ENCODE assay signal across 18 mouse cellular contexts in the genomic region with DNA sequence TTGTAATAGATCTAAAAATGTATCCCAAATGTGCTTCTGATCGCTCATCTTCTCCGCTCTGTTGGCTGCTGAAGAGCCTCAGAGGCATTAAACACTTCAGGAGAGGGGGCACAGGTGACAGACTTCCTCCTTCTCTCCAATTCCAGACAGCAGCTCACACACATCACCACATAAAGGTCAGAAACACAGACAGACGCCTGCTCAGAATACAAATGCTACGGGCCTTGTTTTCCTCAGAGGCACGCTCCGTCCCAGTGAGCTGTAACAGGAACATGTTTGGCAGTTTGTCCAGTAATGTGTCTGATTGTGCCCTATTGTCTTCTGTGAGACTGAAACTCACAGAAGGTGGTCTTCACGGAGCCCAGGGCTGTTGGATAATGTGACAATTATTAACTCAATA. TPM values are rescaled to one million over a fixed set of nuclear protein-coding genes. Genes with fewer than 3 reads are reported as not detected.
DNase-seq lines count a peak whose midpoint lies in the region; ATAC-seq lines count a peak whose summit lies in the region.
"Had no signal": no experiment of that assay in that cellular context is flagged by ENCODE, and none has a peak within 500 bp of the region (broad histone marks: within the 10 kb centered on the region; RNA-seq: fewer than 3 reads in every experiment).

No protein-coding gene starts in this region.

- no peak overlapping the region for H3K4me2 ChIP-seq in forebrain, embryonic 14.5 days (ENCODE audit: low read length)
- H3K4me2 ChIP-seq in forebrain, embryonic 11.5 days (ENCODE audit: low read depth, low read length, severe bottlenecking) = no peak overlapping the region
- no peak overlapping the region for H3K4me2 ChIP-seq in midbrain, embryonic 13.5 days (replicated peaks)
- no peak overlapping the region for H3K4me2 ChIP-seq in midbrain, embryonic 16.5 days (ENCODE audit: low read length)
- H3K4me2 ChIP-seq in liver, embryonic 15.5 days = no peak overlapping the region
- H3K4me2 ChIP-seq: hindbrain, embryonic 15.5 days; limb, embryonic 13.5 days had no signal

- no peaks in the 10 kb centered on the region for H3K9me3 ChIP-seq in forebrain, embryonic 14.5 days (replicated peaks; ENCODE audit: control insufficient read depth, low read length)
- no peaks in the 10 kb centered on the region; the same call in 1 of the 2 replicates for H3K9me3 ChIP-seq in forebrain, embryonic 11.5 days (ENCODE audit: control insufficient read depth, low read length)
- no peaks in the 10 kb centered on the region for H3K9me3 ChIP-seq in midbrain, embryonic 13.5 days
- no peaks in the 10 kb centered on the region for H3K9me3 ChIP-seq in midbrain, embryonic 16.5 days (replicated peaks; ENCODE audit: control insufficient read depth, low read length, poor library complexity, severe bottlenecking)
- no peaks in the 10 kb centered on the region for H3K9me3 ChIP-seq in liver, embryonic 15.5 days (replicated peaks)
- H3K9me3 ChIP-seq: embryonic facial prominence, embryonic 10.5 days; hindbrain, embryonic 15.5 days; limb, embryonic 13.5 days; megakaryocyte, embryonic 14.5 days had no signal

- DNase-seq in forebrain, embryonic 14.5 days (ENCODE audit: low spot score) = peak; percentile 23
- DNase-seq in forebrain, embryonic 11.5 days (ENCODE audit: low spot score) = no peak
- DNase-seq in heart, postnatal 14 days = no peak
- DNase-seq in yolk sac, embryonic 10.5 days (ENCODE audit: low spot score) = no peak
- DNase-seq in right cerebral cortex, postnatal 4 days = no peak
- DNase-seq: adrenal gland, postnatal 25 days; cerebellum, postnatal 14 days; thymus, adult 2 months had no signal

- H3K9ac ChIP-seq in forebrain, embryonic 14.5 days (ENCODE audit: low read length) = no peak overlapping the region
- H3K9ac ChIP-seq in forebrain, embryonic 11.5 days (ENCODE audit: low read length) = no peak overlapping the region
- no peak overlapping the region for H3K9ac ChIP-seq in midbrain, embryonic 13.5 days (replicated peaks)
- H3K9ac ChIP-seq in midbrain, embryonic 16.5 days (ENCODE audit: low read depth, low read length) = no peak overlapping the region
- H3K9ac ChIP-seq in liver, embryonic 15.5 days = no peak overlapping the region
- H3K9ac ChIP-seq: hindbrain, embryonic 15.5 days; limb, embryonic 13.5 days had no signal

- no peaks in the 10 kb centered on the region for H3K27me3 ChIP-seq in forebrain, embryonic 14.5 days (replicated peaks; ENCODE audit: control insufficient read depth, insufficient read depth, low read length)
- H3K27me3 ChIP-seq in forebrain, embryonic 11.5 days (ENCODE audit: control insufficient read depth, insufficient read depth, low read length) = no peaks in the 10 kb centered on the region
- H3K27me3 ChIP-seq in midbrain, embryonic 13.5 days = no peaks in the 10 kb centered on the region
- H3K27me3 ChIP-seq in midbrain, embryonic 16.5 days (ENCODE audit: control insufficient read depth, insufficient read depth, low read depth, low read length) = no peaks in the 10 kb centered on the region
- no peaks in the 10 kb centered on the region for H3K27me3 ChIP-seq in liver, embryonic 15.5 days
- H3K27me3 ChIP-seq: hindbrain, embryonic 15.5 days; limb, embryonic 13.5 days; megakaryocyte, embryonic 14.5 days had no signal

- H3K36me3 ChIP-seq in forebrain, embryonic 14.5 days (ENCODE audit: control insufficient read depth, insufficient read depth, low read length) = no peaks in the 10 kb centered on the region
- no peaks in the 10 kb centered on the region for H3K36me3 ChIP-seq in forebrain, embryonic 11.5 days (ENCODE audit: control insufficient read depth, insufficient read depth, low read length)
- H3K36me3 ChIP-seq in midbrain, embryonic 13.5 days = no peaks in the 10 kb centered on the region
- H3K36me3 ChIP-seq in midbrain, embryonic 16.5 days (ENCODE audit: control insufficient read depth, insufficient read depth, low read length) = no peaks in the 10 kb centered on the region
- H3K36me3 ChIP-seq in liver, embryonic 15.5 days (replicated peaks) = peaks cover 61% of the 10 kb centered on the region
- H3K36me3 ChIP-seq: embryonic facial prominence, embryonic 10.5 days; hindbrain, embryonic 15.5 days had no signal

- 0 out of 2 replicates have a peak, but pooled peaks have one; percentile 23 for ATAC-seq in forebrain, embryonic 14.5 days
- ATAC-seq in forebrain, embryonic 11.5 days (replicated peaks; ENCODE audit: low FRiP score) = no peak
- ATAC-seq in midbrain, embryonic 13.5 days = peak; percentile 56; the same call in 1 of the 2 replicates
- no peak for ATAC-seq in midbrain, embryonic 16.5 days
- ATAC-seq in liver, embryonic 15.5 days (ENCODE audit: insufficient read depth) = no peak
- ATAC-seq: activated CD4-positive, CD25-positive, alpha-beta regulatory T cell, adult 4 months; lung, postnatal 0 days had no signal

- no peak overlapping the region for H3K4me3 ChIP-seq in forebrain, embryonic 14.5 days (ENCODE audit: low read depth, low read length)
- no peak overlapping the region for H3K4me3 ChIP-seq in forebrain, embryonic 11.5 days (ENCODE audit: low read depth, low read length)
- no peak overlapping the region for H3K4me3 ChIP-seq in midbrain, embryonic 13.5 days (replicated peaks)
- no peak overlapping the region for H3K4me3 ChIP-seq in midbrain, embryonic 16.5 days (ENCODE audit: low read depth, low read length)
- no peak overlapping the region for H3K4me3 ChIP-seq in liver, embryonic 15.5 days (replicated peaks)
- H3K4me3 ChIP-seq: embryonic facial prominence, embryonic 10.5 days; erythroblast, embryonic 14.5 days; hindbrain, embryonic 15.5 days; limb, embryonic 13.5 days; megakaryocyte, embryonic 14.5 days had no signal

- H3K4me1 ChIP-seq in forebrain, embryonic 14.5 days (ENCODE audit: control insufficient read depth, insufficient read depth, low read length) = no peaks in the 10 kb centered on the region
- H3K4me1 ChIP-seq in forebrain, embryonic 11.5 days (replicated peaks; ENCODE audit: control insufficient read depth, insufficient read depth, low read length) = no peaks in the 10 kb centered on the region
- peaks cover 9% of the 10 kb centered on the region for H3K4me1 ChIP-seq in midbrain, embryonic 13.5 days (replicated peaks)
- no peaks in the 10 kb centered on the region for H3K4me1 ChIP-seq in midbrain, embryonic 16.5 days (ENCODE audit: control insufficient read depth, insufficient read depth, low read length)
- H3K4me1 ChIP-seq in liver, embryonic 15.5 days (replicated peaks) = peaks cover 24% of the 10 kb centered on the region
- H3K4me1 ChIP-seq: limb, embryonic 13.5 days had no signal

- 56% methylated on average over 7 of the region's 7 CpGs for WGBS in forebrain, embryonic 14.5 days
- 85% methylated on average over 7 of the region's 7 CpGs for WGBS in forebrain, embryonic 11.5 days
- 65% methylated on average over 7 of the region's 7 CpGs for WGBS in midbrain, embryonic 13.5 days
- 52% methylated on average over 7 of the region's 7 CpGs for WGBS in midbrain, embryonic 16.5 days
- WGBS in liver, embryonic 15.5 days (ENCODE audit: insufficient replicate concordance) = 85% methylated on average over 7 of the region's 7 CpGs

- intact Hi-C loops in heart, postnatal 14 days (cut with DNase I) = no loop called here

- H3K27ac ChIP-seq in forebrain, embryonic 14.5 days (ENCODE audit: low read depth, low read length) = no peak overlapping the region
- no peak overlapping the region for H3K27ac ChIP-seq in forebrain, embryonic 11.5 days (ENCODE audit: low read depth, low read length)
- H3K27ac ChIP-seq in midbrain, embryonic 13.5 days = 0 out of 2 replicates have a peak overlapping the region, but pooled peaks have one; percentile 30
- no peak overlapping the region for H3K27ac ChIP-seq in midbrain, embryonic 16.5 days (ENCODE audit: low read length)
- H3K27ac ChIP-seq in liver, embryonic 15.5 days (replicated peaks) = 0 out of 2 replicates have a peak overlapping the region, but pooled peaks have one; percentile 11
- H3K27ac ChIP-seq: embryonic facial prominence, embryonic 10.5 days; hindbrain, embryonic 15.5 days; limb, embryonic 13.5 days had no signal

RNA-seq across cellular contexts. Expression of gene Pon2, which starts 15.8 kb away (rescaled TPM):
- polyA plus RNA-seq in forebrain, embryonic 14.5 days (2014; fragmentation: Nextera tagmentation; extraction: Ambion mirVana) = 11.7 and 15.0 TPM in 2 replicates
- polyA plus RNA-seq in forebrain, embryonic 11.5 days (2014; fragmentation: Nextera tagmentation; extraction: Ambion mirVana) = 43.9 and 45.0 TPM in 2 replicates
- 25.0 and 30.6 TPM in 2 replicates for polyA plus RNA-seq in midbrain, embryonic 13.5 days (2015; fragmentation: Nextera tagmentation; extraction: Ambion mirVana)
- 25.7 and 27.7 TPM in 2 replicates for polyA plus RNA-seq in midbrain, embryonic 16.5 days (2015; fragmentation: Nextera tagmentation; extraction: Ambion mirVana)
- polyA plus RNA-seq in liver, embryonic 15.5 days (2015; fragmentation: Nextera tagmentation; extraction: Ambion mirVana) = 48.2 and 52.1 TPM in 2 replicates
- 10 to 100 TPM; 17.8 to 20.9 TPM for total RNA-seq in heart, postnatal 14 days (2021)

RNA-seq across cellular contexts. Expression of gene Pon3, which starts 26.3 kb away (rescaled TPM):
- polyA plus RNA-seq in forebrain, embryonic 14.5 days (2014; fragmentation: Nextera tagmentation; extraction: Ambion mirVana) = 4.1 and 4.8 TPM in 2 replicates
- 4.5 and 4.8 TPM in 2 replicates for polyA plus RNA-seq in forebrain, embryonic 11.5 days (2014; fragmentation: Nextera tagmentation; extraction: Ambion mirVana)
- 4.8 and 5.2 TPM in 2 replicates for polyA plus RNA-seq in midbrain, embryonic 13.5 days (2015; fragmentation: Nextera tagmentation; extraction: Ambion mirVana)
- 3.6 and 4.0 TPM in 2 replicates for polyA plus RNA-seq in midbrain, embryonic 16.5 days (2015; fragmentation: Nextera tagmentation; extraction: Ambion mirVana)
- 20.6 and 23.0 TPM in 2 replicates for polyA plus RNA-seq in liver, embryonic 15.5 days (2015; fragmentation: Nextera tagmentation; extraction: Ambion mirVana)
- total RNA-seq in heart, postnatal 14 days (2021) = 10 to 100 TPM; 20.2 to 24.2 TPM

Comparison
In these comparisons a context has a peak if more than half of its experiments do, and no peak if none do; other contexts are left out.
1. ATAC-seq: peak in forebrain, embryonic 14.5 days (single experiment) and midbrain, embryonic 13.5 days (single experiment); none in forebrain, embryonic 11.5 days (single experiment), midbrain, embryonic 16.5 days (single experiment) and liver, embryonic 15.5 days (single experiment).
2. H3K27ac ChIP-seq: peak in midbrain, embryonic 13.5 days (single experiment) and liver, embryonic 15.5 days (single experiment); none in forebrain, embryonic 14.5 days (single experiment), forebrain, embryonic 11.5 days (single experiment) and midbrain, embryonic 16.5 days (single experiment).